In the genomic region with DNA sequence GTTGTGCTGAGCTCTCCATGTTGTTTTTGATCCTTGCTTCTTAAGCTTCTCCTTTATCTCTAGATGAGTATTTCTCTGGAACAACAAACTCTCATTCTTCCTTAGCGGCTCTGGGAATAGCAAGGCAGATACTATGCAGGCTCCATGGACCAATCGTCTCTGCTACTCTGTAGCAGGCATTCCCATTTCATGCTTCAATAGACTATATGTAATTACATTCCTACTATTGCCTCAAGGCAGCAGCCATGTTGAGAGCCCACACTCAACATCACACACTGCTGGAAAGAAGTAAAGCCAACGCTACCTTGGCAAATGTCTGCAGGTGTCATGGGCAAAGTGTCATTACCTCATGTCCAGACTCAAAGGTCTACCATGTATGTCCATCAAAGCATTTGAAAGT, we compare ENCODE assay signal across 28 mouse cellular contexts.
"Had no signal": no experiment of that assay in that cellular context is flagged by ENCODE, and none has a peak within 500 bp of the region (broad histone marks: within the 10 kb centered on the region; RNA-seq: fewer than 3 reads in every experiment).

No protein-coding gene starts in this region.

- H3K9me3 ChIP-seq: embryonic facial prominence, embryonic 10.5 days; embryonic facial prominence, embryonic 12.5 days; embryonic facial prominence, embryonic 13.5 days; embryonic facial prominence, embryonic 15.5 days; forebrain, embryonic 10.5 days; forebrain, embryonic 12.5 days; forebrain, embryonic 13.5 days; forebrain, embryonic 15.5 days had no signal

- H3K4me3 ChIP-seq: embryonic facial prominence, embryonic 10.5 days; embryonic facial prominence, embryonic 12.5 days; embryonic facial prominence, embryonic 13.5 days; embryonic facial prominence, embryonic 15.5 days; erythroblast, embryonic 14.5 days; forebrain, embryonic 10.5 days; forebrain, embryonic 12.5 days; forebrain, embryonic 13.5 days; forebrain, embryonic 15.5 days; gastrocnemius, adult 2 months had no signal

- H3K27me3 ChIP-seq: embryonic facial prominence, embryonic 12.5 days; embryonic facial prominence, embryonic 13.5 days; embryonic facial prominence, embryonic 15.5 days; forebrain, embryonic 12.5 days; forebrain, embryonic 13.5 days; forebrain, embryonic 15.5 days had no signal

- H3K9ac ChIP-seq: embryonic facial prominence, embryonic 12.5 days; embryonic facial prominence, embryonic 13.5 days; embryonic facial prominence, embryonic 15.5 days; forebrain, embryonic 12.5 days; forebrain, embryonic 13.5 days; forebrain, embryonic 15.5 days; forebrain, postnatal 0 days had no signal

- H3K4me1 ChIP-seq: embryonic facial prominence, embryonic 10.5 days; embryonic facial prominence, embryonic 12.5 days; embryonic facial prominence, embryonic 13.5 days; embryonic facial prominence, embryonic 15.5 days; forebrain, embryonic 10.5 days; forebrain, embryonic 12.5 days; forebrain, embryonic 13.5 days; forebrain, embryonic 15.5 days had no signal

- H3K36me3 ChIP-seq: embryonic facial prominence, embryonic 10.5 days; embryonic facial prominence, embryonic 12.5 days; embryonic facial prominence, embryonic 13.5 days; embryonic facial prominence, embryonic 15.5 days; forebrain, embryonic 10.5 days; forebrain, embryonic 12.5 days; forebrain, embryonic 15.5 days had no signal

- DNase-seq: cerebellum, adult 18-20 months; cerebellum, adult 2 months; cerebellum, adult 8-10 months; cerebellum, adult 9-10 months; cerebellum, adult 9-11 months; cerebellum, postnatal 10 days; cerebellum, postnatal 14 days; cerebellum, postnatal 25 days; cerebellum, postnatal 36 days; embryo, embryonic 11 days; forebrain, postnatal 0 days; gastrocnemius, adult 2 months; gastrocnemius, postnatal 10 days; gastrocnemius, postnatal 14 days; gastrocnemius, postnatal 25 days; gastrocnemius, postnatal 36 days; heart, adult 11 months had no signal

- ATAC-seq: forebrain, embryonic 13.5 days; forebrain, embryonic 14.5 days; forebrain, embryonic 15.5 days; forebrain, embryonic 16.5 days; forebrain, postnatal 0 days had no signal

- H3K27ac ChIP-seq: embryonic facial prominence, embryonic 10.5 days; embryonic facial prominence, embryonic 12.5 days; embryonic facial prominence, embryonic 13.5 days; embryonic facial prominence, embryonic 15.5 days; forebrain, embryonic 10.5 days; forebrain, embryonic 12.5 days; forebrain, embryonic 13.5 days; forebrain, embryonic 15.5 days; gastrocnemius, adult 2 months had no signal

- H3K4me2 ChIP-seq: embryonic facial prominence, embryonic 12.5 days; embryonic facial prominence, embryonic 13.5 days; embryonic facial prominence, embryonic 15.5 days; forebrain, embryonic 12.5 days; forebrain, embryonic 13.5 days; forebrain, embryonic 15.5 days had no signal
